Mouse (Mus musculus) stomach, postnatal 0 days (tissue): Measurements from ENCODE around the gene Zdhhc1. TPM values are rescaled to one million over a fixed set of nuclear protein-coding genes. Genes with fewer than 3 reads are reported as not detected.

Source experiments
- ATAC-seq: fragments of 200-750 bp; cut with Nextera tagmentation; 2 replicates; pipeline ENCODE4 v1.8.0; 2017; ENCODE audit not compliant: low FRiP score, low TSS enrichment
- DNase-seq: peaks from one replicate; pipeline ENCODE4 v3.0.0-alpha.2; 2016; ENCODE audit warnings: low spot score
- H3K27ac ChIP-seq: fragments of 300-500 bp; sonication (generic); replicated peaks from 2 replicates; pipeline ENCODE4 v1.5.1; 2014; ENCODE audit warnings: mild to moderate bottlenecking, control low read depth
- H3K27me3 ChIP-seq: fragments of 300-500 bp; sonication (generic); 2 replicates; pipeline ENCODE4 v1.6.1; 2014; ENCODE audit warnings: low read length; ENCODE audit not compliant: control insufficient read depth, insufficient read depth
- H3K36me3 ChIP-seq: fragments of 300-500 bp; sonication (generic); 2 replicates; pipeline ENCODE4 v1.6.1; 2014; ENCODE audit warnings: low read length, mixed read lengths; ENCODE audit not compliant: control insufficient read depth, insufficient read depth
- H3K4me1 ChIP-seq: fragments of 300-500 bp; sonication (generic); replicated peaks from 2 replicates; pipeline ENCODE4 v1.6.1; 2014; ENCODE audit warnings: antibody characterized with exemption; ENCODE audit not compliant: control insufficient read depth, insufficient read depth
- H3K4me2 ChIP-seq: fragments of 300-500 bp; sonication (generic); replicated peaks from 2 replicates; pipeline ENCODE4 v1.6.1; 2014; ENCODE audit warnings: low read depth, mild to moderate bottlenecking, control low read depth, moderate library complexity
- H3K4me3 ChIP-seq: fragments of 300-500 bp; sonication (generic); 2 replicates; pipeline ENCODE4 v1.5.1; 2014; ENCODE audit warnings: low read depth, low read length, control low read depth
- H3K9ac ChIP-seq: fragments of 300-500 bp; sonication (generic); 2 replicates; pipeline ENCODE4 v1.6.1; 2014; ENCODE audit warnings: mild to moderate bottlenecking, low read length, control low read depth, mixed read lengths
- H3K9me3 ChIP-seq: fragments of 300-500 bp; sonication (generic); 2 replicates; pipeline ENCODE4 v1.6.1; 2016; ENCODE audit warnings: low read length; ENCODE audit not compliant: control insufficient read depth
- CTCF ChIP-seq: IDR thresholded peaks from 2 replicates; pipeline ENCODE4 v1.5.1; 2016; ENCODE audit warnings: antibody characterized with exemption, low read depth, mild to moderate bottlenecking, moderate library complexity
- EP300 ChIP-seq: optimal IDR thresholded peaks from 2 replicates; pipeline ENCODE3; 2016; ENCODE audit warnings: antibody characterized with exemption
- WGBS: fragments of 180-500 bp; shearing (Covaris S2); extraction: QIAGEN DNeasy Blood & Tissue Kit; methylation state at CpG from one replicate; pipeline ENCODE4 v1.1.7; 2014; 5-methylcytosine and 5-hydroxymethylcytosine counted together
- polyA plus RNA-seq: library from polyadenylated mRNA; unstranded; fragments of >200 nt; fragmentation: Nextera tagmentation; extraction: Ambion mirVana; gene quantifications from 2 replicates; pipeline ENCODE4 v1.2.1, GENCODE M21; 2015

Zdhhc1 gene
- polyA plus RNA-seq, 1 experiment from 2014 or later: 15.6 TPM

DNA sequence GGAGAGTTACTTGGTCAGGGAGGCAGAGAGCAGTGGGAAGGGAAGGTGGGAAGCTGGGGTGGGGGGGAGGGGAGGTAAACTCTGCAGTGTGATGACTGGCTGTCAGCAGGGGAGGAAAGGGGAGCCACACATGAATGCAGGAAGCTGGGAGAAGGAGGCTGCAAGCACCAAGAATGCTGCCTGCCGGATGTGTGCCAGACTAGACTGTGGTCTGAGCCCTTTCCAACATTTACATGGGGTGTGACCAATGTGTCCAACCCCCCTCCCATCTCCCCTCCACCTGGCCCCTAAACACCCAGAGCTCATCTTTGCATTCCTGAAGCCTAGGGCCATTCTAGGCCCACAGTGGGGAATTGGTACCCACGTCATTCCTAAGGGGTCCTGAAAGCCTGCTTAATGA lies 15.7 kb downstream of the Zdhhc1 start:
- H3K4me1 ChIP-seq: no peaks in the 10 kb centered on the region
- no peaks in the 10 kb centered on the region for H3K9me3 ChIP-seq
- ATAC-seq: no peak
- peaks cover 14% of the 10 kb centered on the region for H3K36me3 ChIP-seq
- H3K27ac ChIP-seq: no peak overlapping the region
- no peak overlapping the region for H3K4me3 ChIP-seq
- no peaks in the 10 kb centered on the region for H3K27me3 ChIP-seq
- no peak overlapping the region for H3K4me2 ChIP-seq
- 44% methylated on average over 2 of the region's 2 CpGs for WGBS
- TF ChIP-seq CTCF (no peak), EP300 (no peak)
- H3K9ac ChIP-seq: no peak overlapping the region
- no peak for DNase-seq

DNA sequence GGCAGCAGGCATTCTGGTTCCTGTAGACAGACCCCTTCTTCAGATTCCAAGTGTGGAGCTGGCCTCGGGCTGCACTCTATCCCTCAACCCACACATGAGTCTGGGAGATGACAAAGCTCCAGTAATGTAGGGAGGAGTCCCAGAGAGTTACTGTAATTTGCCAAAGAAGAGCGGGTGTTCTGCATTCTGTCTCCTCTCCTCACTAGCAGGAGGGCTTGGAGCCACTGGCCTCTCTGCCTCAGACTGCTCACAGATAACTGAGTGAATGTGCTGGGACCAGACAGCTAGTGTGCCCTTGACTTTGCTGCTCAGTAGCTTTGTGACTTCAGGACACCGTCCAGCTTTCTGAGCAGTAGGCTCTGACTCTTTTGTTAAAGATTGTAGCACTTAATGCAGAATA lies 18.9 kb downstream of the Zdhhc1 start:
- H3K27me3 ChIP-seq: no peaks in the 10 kb centered on the region
- H3K4me1 ChIP-seq: no peaks in the 10 kb centered on the region; the same call in 1 of the 2 replicates
- H3K4me2 ChIP-seq: no peak overlapping the region
- no peak for DNase-seq
- no peak overlapping the region for H3K27ac ChIP-seq
- TF ChIP-seq CTCF (no peak), EP300 (no peak)
- H3K36me3 ChIP-seq: peaks cover 14% of the 10 kb centered on the region
- H3K4me3 ChIP-seq: no peak overlapping the region
- H3K9ac ChIP-seq: no peak overlapping the region
- H3K9me3 ChIP-seq: no peaks in the 10 kb centered on the region
- no peak for ATAC-seq
- 68% methylated on average over 3 of the region's 3 CpGs for WGBS

GRCm38 (mm10) chr8:105476628-105477413 lies 19.9 kb downstream of the Zdhhc1 start:
- WGBS: 50% methylated on average over 25 of the region's 25 CpGs
- no peak overlapping the region for H3K27ac ChIP-seq

GRCm38 (mm10) chr8:105476161-105476560 lies 20.5 kb downstream of the Zdhhc1 start:
- TF ChIP-seq EP300: no peak
- peaks cover 12% of the 10 kb centered on the region for H3K36me3 ChIP-seq
- H3K27me3 ChIP-seq: no peaks in the 10 kb centered on the region
- H3K9ac ChIP-seq: no peak overlapping the region
- H3K4me3 ChIP-seq: no peak overlapping the region
- H3K4me1 ChIP-seq: no peaks in the 10 kb centered on the region; the same call in 1 of the 2 replicates
- H3K9me3 ChIP-seq: no peaks in the 10 kb centered on the region
- no peak for DNase-seq
- ATAC-seq: no peak
- 96% methylated on average over 7 of the region's 7 CpGs for WGBS
- H3K4me2 ChIP-seq: no peak overlapping the region
- no peak overlapping the region for H3K27ac ChIP-seq

More at GRCm38 (mm10) chr8:105476628-105477413, 19.9 kb downstream of the Zdhhc1 start:
- TF ChIP-seq CTCF: peak; percentile 94
- TF ChIP-seq EP300: no peak
- H3K36me3 ChIP-seq: peaks cover 14% of the 10 kb centered on the region
- H3K9ac ChIP-seq: no peak overlapping the region
- no peak overlapping the region for H3K4me3 ChIP-seq
- DNase-seq (peak; percentile 69), ATAC-seq (no peak)
- H3K4me1 ChIP-seq: no peaks in the 10 kb centered on the region; the same call in 1 of the 2 replicates
- no peak overlapping the region for H3K4me2 ChIP-seq
- no peaks in the 10 kb centered on the region for H3K27me3 ChIP-seq
- H3K9me3 ChIP-seq: no peaks in the 10 kb centered on the region

DNA sequence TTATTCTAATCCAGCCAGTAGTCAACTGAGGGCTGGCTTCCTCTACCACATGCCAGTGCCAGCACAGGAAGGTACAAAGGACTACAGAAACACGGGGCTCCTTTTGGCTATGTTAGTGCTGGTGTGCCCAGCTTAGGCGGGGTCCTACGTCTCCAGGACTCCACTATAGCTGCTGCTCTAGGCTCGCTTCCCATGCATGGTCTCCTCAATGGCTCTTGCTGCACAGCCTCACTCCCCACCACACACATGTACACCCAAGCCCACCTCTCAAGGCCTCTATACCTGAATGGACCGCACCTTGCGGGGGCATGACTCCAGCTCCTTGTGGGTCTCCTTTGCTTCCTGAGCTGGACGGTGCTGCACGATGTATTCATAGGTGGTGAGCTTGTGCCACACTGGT lies 21.0 kb downstream of the Zdhhc1 start:
- Histone ChIP-seq H3K4me3 (no peak overlapping the region), H3K9ac (no peak overlapping the region), H3K4me1 (no peaks in the 10 kb centered on the region; the same call in 1 of the 2 replicates), H3K4me2 (no peak overlapping the region), H3K27me3 (no peaks in the 10 kb centered on the region), H3K27ac (no peak overlapping the region), H3K9me3 (no peaks in the 10 kb centered on the region), H3K36me3 (peaks cover 12% of the 10 kb centered on the region)
- DNase-seq (no peak), ATAC-seq (no peak)
- 93% methylated on average over 8 of the region's 8 CpGs for WGBS
- no peak for TF ChIP-seq EP300
- no peak for TF ChIP-seq CTCF

DNA sequence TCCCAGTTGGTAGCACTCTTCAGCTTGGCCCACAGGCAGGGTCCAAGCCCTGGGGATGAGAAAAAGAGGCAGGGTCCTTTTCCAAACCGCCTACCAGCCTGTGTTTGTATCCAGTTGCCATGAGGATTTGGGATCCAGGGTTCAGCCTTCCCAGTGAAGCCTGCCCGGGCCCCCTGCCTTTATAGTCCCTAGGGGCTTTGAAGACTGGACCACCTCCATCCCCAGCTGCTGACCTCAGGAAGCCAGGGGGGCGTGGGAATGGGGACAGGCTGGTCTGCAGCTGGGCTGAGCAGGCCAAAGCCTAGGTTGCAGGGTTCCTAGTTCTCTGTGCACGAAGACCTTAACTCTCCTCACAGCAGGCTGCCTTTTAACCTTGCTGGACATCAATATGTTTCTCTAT lies 21.4 kb downstream of the Zdhhc1 start:
- TF ChIP-seq CTCF: no peak
- no peak for TF ChIP-seq EP300
- H3K27ac ChIP-seq: peak overlapping the region; percentile 19; the same call in 1 of the 2 replicates
- no peak overlapping the region for H3K4me2 ChIP-seq
- H3K9ac ChIP-seq: no peak overlapping the region
- no peaks in the 10 kb centered on the region for H3K27me3 ChIP-seq
- ATAC-seq (no peak), DNase-seq (no peak)
- H3K9me3 ChIP-seq: no peaks in the 10 kb centered on the region
- H3K4me1 ChIP-seq: peaks cover under 1% of the 10 kb centered on the region; the same call in 1 of the 2 replicates
- peaks cover 12% of the 10 kb centered on the region for H3K36me3 ChIP-seq
- no peak overlapping the region for H3K4me3 ChIP-seq
- 68% methylated on average over 4 of the region's 4 CpGs for WGBS
